Mouse (Mus musculus) MEL (cell line): ENCODE results near the gene Gatb. TPM values are rescaled to one million over a fixed set of nuclear protein-coding genes. Genes with fewer than 3 reads are reported as not detected.

Source experiments
- DNase-seq: peaks from one replicate; pipeline ENCODE4 v3.0.0; 2011; ENCODE audit warnings: low read depth, low spot score
- H3K27ac ChIP-seq: 2 replicates; pipeline ENCODE4 v1.5.1; 2012; ENCODE audit warnings: low read depth, mild to moderate bottlenecking, control low read depth, low read length, moderate library complexity; ENCODE audit not compliant: control insufficient read depth
- H3K27me3 ChIP-seq, 2 experiments: fragments of 150-350 bp in 1 of 2; sonication (generic) in 1 of 2; 2 replicates each; pipeline ENCODE4 v1.6.1; 2012; ENCODE audit warnings: low read length in 2 of 2, mild to moderate bottlenecking in 2 of 2, improper control_type of control experiment in 1 of 2, moderate library complexity in 1 of 2; ENCODE audit not compliant: insufficient read depth in 2 of 2, control insufficient read depth in 1 of 2
- H3K36me3 ChIP-seq, 2 experiments: 2 replicates each; pipeline ENCODE4 v1.6.1; 2012 to 2014; ENCODE audit warnings: low read length in 2 of 2, improper control_type of control experiment in 1 of 2, inconsistent platforms in 1 of 2, mild to moderate bottlenecking in 1 of 2; ENCODE audit not compliant: insufficient read depth in 2 of 2, control insufficient read depth in 1 of 2
- H3K4me1 ChIP-seq, 2 experiments: fragments of 150-350 bp in 1 of 2; sonication (generic) in 1 of 2; 2 replicates each; pipeline ENCODE4 v1.6.1; 2012; ENCODE audit warnings: low read length in 2 of 2, improper control_type of control experiment in 1 of 2, mild to moderate bottlenecking in 1 of 2; ENCODE audit not compliant: insufficient read depth in 2 of 2, control insufficient read depth in 1 of 2
- H3K4me3 ChIP-seq, 2 experiments: fragments of 150-350 bp in 1 of 2; sonication (generic) in 1 of 2; 2 replicates each; pipeline ENCODE4 v1.5.1; 2012; ENCODE audit warnings: low read depth in 2 of 2, low read length in 2 of 2, mild to moderate bottlenecking in 2 of 2, moderate library complexity in 2 of 2, control low read depth in 1 of 2, improper control_type of control experiment in 1 of 2; ENCODE audit not compliant: control insufficient read depth in 1 of 2, insufficient read depth in 1 of 2
- H3K79me2 ChIP-seq: 2 replicates; pipeline ENCODE4 v1.6.1; 2012; ENCODE audit warnings: mild to moderate bottlenecking, low read length, moderate library complexity; ENCODE audit not compliant: control insufficient read depth, poor library complexity, insufficient read depth
- H3K9ac ChIP-seq: 2 replicates; pipeline ENCODE4 v1.6.1; 2012; ENCODE audit warnings: low read depth, mild to moderate bottlenecking, control low read depth, low read length, moderate library complexity; ENCODE audit not compliant: control insufficient read depth, poor library complexity, severe bottlenecking
- H3K9me3 ChIP-seq: fragments of 150-350 bp; sonication (generic); replicated peaks from 2 replicates; pipeline ENCODE4 v1.6.1; 2012; ENCODE audit warnings: mild to moderate bottlenecking, low read length, improper control_type of control experiment, moderate library complexity; ENCODE audit not compliant: insufficient read depth
- CHD2 ChIP-seq: IDR thresholded peaks from 2 replicates; pipeline ENCODE4 v1.6.1; 2011; ENCODE audit warnings: low read length, improper control_type of control experiment
- E2F4 ChIP-seq: IDR thresholded peaks from 2 replicates; pipeline ENCODE4 v1.6.1; 2011; ENCODE audit warnings: low read depth, low read length, improper control_type of control experiment, borderline replicate concordance
- ELF1 ChIP-seq: IDR thresholded peaks from 2 replicates; pipeline ENCODE4 v1.6.1; 2014; ENCODE audit warnings: low read depth, mild to moderate bottlenecking, inconsistent platforms, low read length, improper control_type of control experiment, moderate library complexity
- EP300 ChIP-seq, 2 experiments: IDR thresholded peaks; 2 replicates each; pipeline ENCODE4 v1.6.1; 2011; ENCODE audit warnings: improper control_type of control experiment in 2 of 2, low read length in 2 of 2, low read depth in 1 of 2, mild to moderate bottlenecking in 1 of 2
- GABPA ChIP-seq: IDR thresholded peaks from 2 replicates; pipeline ENCODE4 v1.6.1; 2012; ENCODE audit warnings: low read depth, mild to moderate bottlenecking, inconsistent platforms, low read length, improper control_type of control experiment, moderate library complexity
- HCFC1 ChIP-seq: IDR thresholded peaks from 2 replicates; pipeline ENCODE4 v1.6.1; 2012; ENCODE audit warnings: low read depth, mild to moderate bottlenecking, inconsistent platforms, low read length, improper control_type of control experiment, moderate library complexity
- JUND ChIP-seq: IDR thresholded peaks from 2 replicates; pipeline ENCODE4 v1.6.1; 2011; ENCODE audit warnings: low read depth, mild to moderate bottlenecking, improper control_type of control experiment, low read length
- KAT2A ChIP-seq: conservative IDR thresholded peaks from 2 replicates; pipeline ENCODE4 v1.6.1; 2012; ENCODE audit warnings: low read depth, low read length, improper control_type of control experiment, inconsistent platforms
- MEF2A ChIP-seq: IDR thresholded peaks from 2 replicates; pipeline ENCODE4 v1.6.1; 2014; ENCODE audit warnings: low read depth, mild to moderate bottlenecking, inconsistent platforms, low read length, improper control_type of control experiment; ENCODE audit not compliant: poor library complexity, insufficient replicate concordance, severe bottlenecking; ENCODE audit errors: extremely low read depth
- MXI1 ChIP-seq: IDR thresholded peaks from 2 replicates; pipeline ENCODE4 v1.6.1; 2011; ENCODE audit warnings: mild to moderate bottlenecking, low read depth, low read length, improper control_type of control experiment
- MYB ChIP-seq: IDR thresholded peaks from 2 replicates; pipeline ENCODE4 v1.6.1; 2011; ENCODE audit warnings: mild to moderate bottlenecking, low read depth, low read length, improper control_type of control experiment
- POLR2A ChIP-seq, 2 experiments: IDR thresholded peaks; 2 replicates each; pipeline ENCODE4 v1.6.1; 2011 to 2012; ENCODE audit warnings: low read length in 2 of 2, mild to moderate bottlenecking in 2 of 2, control low read depth in 1 of 2, improper control_type of control experiment in 1 of 2, low read depth in 1 of 2, moderate library complexity in 1 of 2; ENCODE audit not compliant: control insufficient read depth in 1 of 2, insufficient read depth in 1 of 2, poor library complexity in 1 of 2
- POLR2AphosphoS2 ChIP-seq: IDR thresholded peaks from 2 replicates; pipeline ENCODE4 v1.6.1; 2011; ENCODE audit warnings: low read length, improper control_type of control experiment
- ZC3H11A ChIP-seq: IDR thresholded peaks from 2 replicates; pipeline ENCODE4 v1.6.1; 2012; ENCODE audit warnings: low read depth, mild to moderate bottlenecking, inconsistent platforms, low read length, improper control_type of control experiment
- ZNF384 ChIP-seq: IDR thresholded peaks from 2 replicates; pipeline ENCODE4 v1.6.1; 2012; ENCODE audit warnings: low read depth, mild to moderate bottlenecking, inconsistent platforms, low read length, improper control_type of control experiment
- polyA plus RNA-seq, 2 experiments: library from polyadenylated mRNA; stranded (reverse) in 1 of 2; unstranded in 1 of 2; fragments of >175 nt in 1 of 2; fragments of >200 nt in 1 of 2; gene quantifications; 2 replicates each; pipeline versions ENCODE4 v1.2.1 to v1.2.4; 2012; ENCODE audit warnings: low replicate concordance in 2 of 2, low read depth in 1 of 2; ENCODE audit not compliant: insufficient read length in 2 of 2, insufficient read depth in 1 of 2, missing spikeins in 1 of 2
- total RNA-seq: library from RNA; depleted of rRNA; stranded (reverse); fragments of 300-350 nt; gene quantifications from 2 replicates; pipeline ENCODE4 v1.2.3, GENCODE M21; 2012; rRNA removed

Gene Gatb
- total and polyA plus RNA-seq, 3 experiments = 9.1 to 16.8 TPM; not detected in 1

- no peaks in the 10 kb centered on the region for H3K79me2 ChIP-seq
- H3K9me3 ChIP-seq = no peaks in the 10 kb centered on the region
- no peak overlapping the region for H3K27ac ChIP-seq
- H3K27me3 ChIP-seq = peaks cover 0 to 4% of the 10 kb centered on the region in 2 experiments; a peak in 2 of 4 replicates
- H3K9ac ChIP-seq = no peak overlapping the region
- H3K4me1 ChIP-seq = no peaks in the 10 kb centered on the region
- no peak overlapping the region for H3K4me3 ChIP-seq
- no peak for DNase-seq
- no peak for TF ChIP-seq ELF1
- H3K36me3 ChIP-seq = no peaks in the 10 kb centered on the region
These were observed 121.1 kb downstream of the Gatb start for GRCm38 (mm10) chr3:85695056-85695455.

DNA sequence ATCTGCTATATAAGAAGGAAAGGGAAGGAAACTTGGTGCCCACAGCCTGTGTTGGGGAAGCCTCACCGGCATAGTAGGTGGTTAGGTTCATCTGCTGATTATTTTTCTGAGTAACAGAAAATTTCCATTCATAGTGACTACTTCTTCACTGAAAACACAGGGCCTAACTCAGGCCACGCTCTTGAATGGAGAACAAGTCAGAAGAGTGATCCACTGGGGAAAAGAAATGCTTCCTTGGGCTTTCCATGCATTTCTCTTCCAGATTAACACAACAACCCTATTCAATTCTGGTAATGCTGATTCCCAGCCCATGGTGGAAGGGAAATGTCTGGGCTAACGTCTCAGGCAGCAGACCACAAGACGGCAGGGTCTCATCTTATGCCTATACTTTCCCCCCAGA, 124.6 kb downstream of the Gatb start:
- no peak for DNase-seq
- Histone ChIP-seq H3K4me1 (peaks cover 0 to 3% of the 10 kb centered on the region in 2 experiments; a peak in 1 of 4 replicates), H3K4me3 (no peak overlapping the region), H3K9ac (no peak overlapping the region), H3K9me3 (no peaks in the 10 kb centered on the region), H3K27me3 (peaks cover 0 to 3% of the 10 kb centered on the region in 2 experiments; a peak in 2 of 4 replicates), H3K27ac (no peak overlapping the region), H3K79me2 (no peaks in the 10 kb centered on the region), H3K36me3 (no peaks in the 10 kb centered on the region)
- TF ChIP-seq GABPA (no peak), MEF2A (no peak), EP300 (IDR thresholded peaks at IDR 0.05; ENCODE audit: low read depth in 1 of 2, low read length in 2 of 2) (no peak), JUND (no peak), POLR2A (IDR thresholded peaks at IDR 0.05; ENCODE audit: control insufficient read depth in 1 of 2, insufficient read depth in 1 of 2, low read depth in 1 of 2, low read length in 2 of 2, poor library complexity in 1 of 2) (no peak), CHD2 (no peak), MXI1 (no peak), HCFC1 (no peak), ZC3H11A (no peak), POLR2AphosphoS2 (no peak), E2F4 (no peak)

GRCm38 (mm10) chr3:85703141-85703882, 129.4 kb downstream of the Gatb start:
- H3K9ac ChIP-seq = no peak overlapping the region
- TF ChIP-seq ZNF384 = peak; percentile 61
- no peak for TF ChIP-seq MYB
- TF ChIP-seq KAT2A = no peak
- TF ChIP-seq, all 39 proteins: peak for 1
- peaks cover 0 to 3% of the 10 kb centered on the region in 2 experiments; a peak in 1 of 4 replicates for H3K4me1 ChIP-seq
- no peaks in the 10 kb centered on the region for H3K36me3 ChIP-seq
- peak; percentile 15 for DNase-seq
- peaks cover 0 to 1% of the 10 kb centered on the region in 2 experiments; a peak in 2 of 4 replicates for H3K27me3 ChIP-seq
- no peak overlapping the region for H3K4me3 ChIP-seq
- H3K27ac ChIP-seq = no peak overlapping the region
- no peaks in the 10 kb centered on the region for H3K79me2 ChIP-seq
- H3K9me3 ChIP-seq = no peaks in the 10 kb centered on the region

Other genes starting within 250 kb of the Gatb start
- not detected in 2 replicates for gene Fam160a1, start 243.2 kb downstream of the Gatb start, total RNA-seq
- not detected for gene Fam160a1, start 243.2 kb downstream of the Gatb start, polyA plus RNA-seq